Mouse (Mus musculus): ENCODE results near the gene Myh3. TPM values are rescaled to one million over a fixed set of nuclear protein-coding genes. Genes with fewer than 3 reads are reported as not detected.

Myh3 gene
- total RNA-seq, 1 experiment from 2014 or later, result not detected

DNA sequence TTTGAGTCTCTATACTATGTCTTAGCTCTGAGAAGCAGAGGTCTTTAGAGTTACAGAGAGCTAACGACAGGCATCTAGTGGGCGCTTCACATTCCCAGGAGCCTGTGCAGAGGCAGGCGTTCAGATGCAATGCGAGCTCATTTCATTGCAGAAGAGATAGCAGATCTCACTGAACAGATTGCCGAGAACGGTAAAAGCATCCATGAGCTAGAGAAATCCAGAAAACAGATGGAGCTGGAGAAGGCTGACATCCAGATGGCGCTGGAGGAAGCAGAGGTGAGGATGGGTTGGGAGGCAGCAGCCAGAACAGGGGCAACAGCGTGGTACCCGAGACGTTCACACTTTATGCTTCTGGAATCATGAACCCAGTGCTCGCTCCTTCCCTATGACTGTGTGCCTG lies 20.3 kb downstream of the Myh3 start:
- no peak for ATAC-seq (replicated peaks; ENCODE audit: insufficient number of reproducible peaks, low FRiP score, low TSS enrichment, poor library complexity, severe bottlenecking)

DNA sequence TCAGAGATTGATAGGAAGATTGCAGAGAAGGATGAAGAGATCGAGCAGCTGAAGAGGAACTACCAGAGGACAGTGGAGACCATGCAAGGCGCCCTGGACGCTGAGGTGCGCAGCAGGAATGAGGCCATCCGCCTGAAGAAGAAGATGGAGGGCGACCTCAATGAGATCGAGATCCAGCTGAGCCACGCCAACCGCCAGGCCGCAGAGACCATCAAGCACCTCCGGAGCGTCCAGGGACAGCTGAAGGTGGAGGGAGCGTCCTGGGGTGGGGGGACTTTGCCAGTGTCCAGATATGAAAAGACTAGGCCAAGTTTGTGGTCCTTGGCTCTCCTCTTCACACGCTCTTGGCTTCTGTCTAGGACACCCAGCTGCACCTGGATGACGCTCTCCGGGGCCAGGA lies 21.1 kb downstream of the Myh3 start:
- ATAC-seq (replicated peaks; ENCODE audit: insufficient number of reproducible peaks, low FRiP score, low TSS enrichment, poor library complexity, severe bottlenecking), result no peak

DNA sequence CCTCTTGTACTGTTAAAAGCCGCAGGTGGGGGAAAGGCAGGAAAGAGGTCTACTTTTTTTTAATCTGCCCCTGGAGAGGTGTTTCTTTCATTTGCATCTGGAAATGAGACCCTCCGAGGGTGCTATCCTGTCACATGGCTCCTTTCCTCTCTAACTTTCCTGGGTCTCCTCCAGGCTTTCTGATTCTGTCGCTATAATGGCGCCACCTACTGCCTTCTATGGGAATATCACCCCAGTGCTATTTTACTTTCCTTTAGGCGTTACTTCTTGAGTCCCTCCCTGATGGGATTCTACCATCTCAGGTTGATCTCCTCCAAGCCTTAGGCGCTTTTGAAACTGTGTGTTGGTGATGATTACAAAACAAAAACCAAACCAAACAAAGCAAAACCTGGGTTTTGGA lies 22.1 kb downstream of the Myh3 start:
- no peak for ATAC-seq (replicated peaks; ENCODE audit: insufficient number of reproducible peaks, low FRiP score, low TSS enrichment, poor library complexity, severe bottlenecking)

DNA sequence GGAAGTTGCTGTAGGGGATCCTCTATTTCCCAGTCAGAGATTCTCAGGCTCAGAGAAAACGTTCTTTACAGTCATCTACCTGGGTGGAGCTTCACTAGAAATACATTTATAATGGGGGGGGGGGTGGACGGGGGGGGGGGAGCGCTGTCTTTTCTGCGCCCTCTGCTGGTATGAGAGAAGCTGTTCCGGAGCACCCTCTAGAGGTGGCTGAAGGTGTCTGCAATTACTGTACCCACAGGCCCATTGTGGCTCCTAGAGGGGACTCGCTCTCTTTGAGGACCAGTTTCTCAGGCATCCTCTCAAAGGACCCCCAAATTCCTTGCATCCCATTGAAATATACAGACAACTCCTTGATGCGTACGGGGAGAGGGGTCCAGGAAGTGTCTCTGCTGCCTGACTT lies 23.6 kb downstream of the Myh3 start:
- peak; percentile 68; the same call in 1 of the 2 replicates for ATAC-seq (replicated peaks; ENCODE audit: insufficient number of reproducible peaks, low FRiP score, low TSS enrichment, poor library complexity, severe bottlenecking)

DNA sequence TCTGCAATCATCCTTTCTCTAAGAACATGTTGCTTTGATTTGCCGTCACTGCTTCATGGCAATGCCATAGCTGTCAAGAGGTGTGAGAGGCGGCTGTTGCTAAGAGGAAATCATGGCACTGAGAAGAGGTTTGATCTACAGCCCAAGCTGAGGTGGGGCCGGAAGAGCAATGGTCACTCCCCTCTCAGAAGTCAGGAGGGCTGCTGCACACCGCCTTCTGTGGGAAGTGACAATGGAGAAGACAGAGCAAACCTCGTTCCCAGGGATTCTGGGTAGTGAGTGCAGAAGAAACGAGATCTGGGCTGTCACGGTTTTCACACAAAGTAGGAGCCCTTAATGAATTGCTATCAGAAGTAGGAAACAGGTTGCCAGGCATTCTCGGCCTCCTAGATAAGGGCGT lies 25.2 kb downstream of the Myh3 start:
- no peak for ATAC-seq (replicated peaks; ENCODE audit: insufficient number of reproducible peaks, low FRiP score, low TSS enrichment, poor library complexity, severe bottlenecking)

DNA sequence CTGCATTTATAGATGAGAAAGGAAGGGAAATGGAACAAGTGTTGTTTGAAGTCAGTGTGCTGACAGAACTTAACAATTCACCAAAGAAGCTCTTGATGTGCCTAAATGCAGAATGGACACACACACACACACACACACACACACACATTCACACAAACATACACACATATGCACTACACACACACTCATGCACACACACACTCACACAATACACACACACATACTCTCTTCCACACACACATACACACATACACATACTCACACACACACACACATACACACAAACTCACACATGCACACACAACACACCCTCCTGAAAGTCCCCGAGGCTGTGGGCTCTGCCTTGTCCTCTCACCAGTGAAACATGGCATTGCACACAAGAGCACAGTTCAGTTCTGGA lies 26.1 kb downstream of the Myh3 start:
- ATAC-seq (replicated peaks; ENCODE audit: insufficient number of reproducible peaks, low FRiP score, low TSS enrichment, poor library complexity, severe bottlenecking), result no peak

DNA sequence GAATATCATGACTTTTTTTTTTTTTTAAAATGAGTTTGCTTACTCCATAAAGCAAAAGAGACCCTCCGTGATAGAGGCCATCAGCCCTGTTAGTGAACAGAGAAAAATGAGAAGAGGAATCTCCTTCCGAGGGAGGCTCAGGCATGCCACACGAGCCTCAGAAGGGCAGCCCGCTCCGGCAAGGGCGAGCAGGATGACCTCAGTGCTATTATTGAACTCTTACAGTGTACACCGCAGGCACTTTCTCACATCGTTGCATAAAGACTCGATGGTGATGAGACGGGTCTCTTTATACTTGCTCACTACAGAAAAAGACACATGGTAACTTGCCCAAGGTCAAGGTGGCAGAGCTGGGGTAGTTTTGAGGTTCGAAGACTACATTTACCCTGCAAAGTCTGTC lies 26.6 kb downstream of the Myh3 start:
- ATAC-seq (replicated peaks; ENCODE audit: insufficient number of reproducible peaks, low FRiP score, low TSS enrichment, poor library complexity, severe bottlenecking), result no peak

DNA sequence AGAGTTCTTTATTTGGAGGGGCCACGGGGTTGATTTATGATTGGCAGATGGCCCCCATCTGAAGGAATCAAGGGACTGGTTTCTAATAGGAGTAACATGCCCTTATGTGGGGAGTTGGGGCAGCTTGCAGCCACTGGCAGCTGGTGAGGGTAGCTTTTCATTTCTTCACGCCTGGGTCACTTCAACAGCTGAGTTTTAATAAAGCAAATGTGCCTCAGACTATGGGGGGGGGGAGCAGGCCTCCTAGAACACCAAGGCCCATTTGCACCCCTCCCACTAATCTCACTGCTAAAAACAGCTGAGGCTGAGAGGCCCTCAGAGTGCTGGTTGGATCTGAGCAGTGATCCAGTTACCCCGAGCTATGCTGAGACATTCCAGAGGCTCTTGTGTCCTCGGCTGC lies 27.6 kb downstream of the Myh3 start:
- ATAC-seq (replicated peaks; ENCODE audit: insufficient number of reproducible peaks, low FRiP score, low TSS enrichment, poor library complexity, severe bottlenecking), result no peak

DNA sequence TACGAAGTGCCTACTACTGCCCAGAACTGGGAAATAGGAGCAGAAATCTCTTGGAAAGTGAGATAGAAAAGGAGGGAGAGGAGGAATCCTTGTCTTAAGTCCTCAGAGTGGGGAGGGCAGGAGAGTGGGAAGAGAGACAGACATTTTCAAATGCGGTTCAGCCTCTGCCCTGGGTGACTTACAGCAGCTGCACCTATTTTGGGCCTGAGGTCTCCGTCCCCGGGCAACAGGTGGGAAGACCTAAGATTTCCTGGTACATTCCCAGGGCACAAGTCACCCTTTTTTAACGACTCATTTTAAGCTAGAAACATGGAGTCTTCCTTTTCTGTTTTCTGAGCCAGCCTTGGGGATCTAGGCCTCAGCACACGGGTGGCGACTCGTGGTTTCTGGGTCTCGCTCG lies 28.9 kb downstream of the Myh3 start:
- no peak for ATAC-seq (replicated peaks; ENCODE audit: insufficient number of reproducible peaks, low FRiP score, low TSS enrichment, poor library complexity, severe bottlenecking)

DNA sequence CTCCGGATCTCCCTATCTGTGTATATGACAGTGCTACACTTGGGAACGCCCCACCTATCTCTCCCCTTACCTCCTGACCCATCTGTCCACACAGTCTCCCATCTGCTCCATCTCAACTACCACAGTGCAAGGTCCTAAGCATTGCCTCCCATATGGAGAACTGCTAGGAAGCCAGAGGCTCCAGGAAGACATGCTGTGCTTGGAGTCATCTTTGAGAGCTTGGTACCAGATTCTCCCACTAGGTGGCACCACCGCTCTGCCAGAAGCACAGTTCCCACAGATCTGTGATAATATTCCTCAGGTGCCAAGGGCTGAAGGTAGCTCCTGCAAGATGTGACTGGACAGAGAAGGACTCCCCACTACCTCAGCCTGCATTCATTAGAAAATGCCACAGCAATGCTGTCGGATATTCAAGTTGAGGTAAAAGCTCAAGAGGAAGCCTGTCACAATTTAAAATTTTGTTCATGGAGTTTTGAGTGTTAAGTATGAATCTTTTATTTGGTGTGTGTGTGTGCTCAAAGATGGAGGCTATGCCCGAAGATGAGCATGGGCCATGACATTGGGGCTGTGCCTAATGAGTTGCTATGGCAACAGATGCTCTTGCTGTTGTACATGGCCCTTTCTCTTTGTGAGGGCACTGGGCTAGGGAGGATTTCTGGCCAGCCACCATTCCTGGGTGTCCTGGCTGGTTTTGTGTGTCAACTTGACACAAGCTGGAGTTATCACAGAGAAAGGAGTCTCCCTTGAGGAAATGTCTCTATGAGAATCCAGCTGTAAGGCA lies 32.3 kb downstream of the Myh3 start:
- ATAC-seq (replicated peaks; ENCODE audit: insufficient number of reproducible peaks, low FRiP score, low TSS enrichment, poor library complexity, severe bottlenecking), result peak; percentile 62

DNA sequence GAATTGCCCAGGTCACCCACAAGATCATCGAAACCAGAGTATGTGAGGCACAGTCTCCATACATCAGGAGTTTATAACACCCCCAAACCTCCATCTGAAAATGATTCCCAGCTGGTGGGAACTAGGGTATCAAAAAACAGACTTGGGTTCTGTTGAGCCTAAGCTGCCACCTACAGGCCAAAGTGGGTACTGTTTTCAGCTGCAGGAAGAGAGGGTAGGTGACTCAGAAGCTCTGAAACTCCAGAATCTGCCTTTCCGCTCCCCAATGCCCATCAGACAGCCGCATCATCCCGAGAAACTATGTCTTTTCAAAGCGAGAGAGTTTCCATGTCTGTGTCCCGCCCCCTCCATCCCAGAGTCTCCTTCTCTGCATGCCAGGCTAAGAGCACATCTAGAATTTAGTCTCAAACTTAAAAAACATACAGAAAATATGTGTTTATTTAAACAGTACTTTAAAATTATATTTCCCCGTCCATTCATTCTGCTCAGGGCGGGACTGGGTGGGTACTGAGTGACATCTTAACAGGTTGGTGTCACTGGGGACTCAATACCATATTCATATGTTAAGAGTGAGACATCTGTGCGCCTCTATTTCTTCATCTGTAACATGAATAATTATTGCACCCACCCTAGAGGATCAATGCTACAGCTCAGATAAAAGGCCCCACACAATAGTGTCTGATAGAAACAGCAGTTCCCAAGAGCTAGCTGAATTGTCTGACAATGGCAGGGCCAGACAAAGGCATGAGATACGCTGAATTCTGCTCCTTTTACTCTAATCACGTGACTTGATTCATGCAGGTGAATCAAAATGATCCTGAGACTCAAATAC lies 34.1 kb downstream of the Myh3 start:
- ATAC-seq (replicated peaks; ENCODE audit: insufficient number of reproducible peaks, low FRiP score, low TSS enrichment, poor library complexity, severe bottlenecking), result 0 out of 2 replicates have a peak, but pooled peaks have one; percentile 33

DNA sequence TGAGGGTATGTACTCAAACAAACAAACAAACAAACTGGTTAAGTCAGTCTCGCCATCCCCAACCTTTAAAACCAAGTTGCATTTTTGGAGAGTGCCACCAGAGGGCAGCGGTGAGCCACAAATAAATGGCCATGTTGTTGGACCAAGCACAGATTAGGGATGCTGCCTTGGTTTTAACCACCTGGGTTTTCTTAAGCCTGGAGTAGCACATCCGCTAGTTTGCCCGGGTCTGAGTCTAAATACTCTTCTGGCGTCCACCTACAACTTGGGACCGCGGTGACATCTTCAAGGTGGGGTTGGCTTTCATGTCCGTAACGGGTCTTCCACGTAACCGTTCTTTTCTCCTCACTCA lies 34.7 kb downstream of the Myh3 start:
- ATAC-seq (replicated peaks; ENCODE audit: insufficient number of reproducible peaks, low FRiP score, low TSS enrichment, poor library complexity, severe bottlenecking), result peak; percentile 71

DNA sequence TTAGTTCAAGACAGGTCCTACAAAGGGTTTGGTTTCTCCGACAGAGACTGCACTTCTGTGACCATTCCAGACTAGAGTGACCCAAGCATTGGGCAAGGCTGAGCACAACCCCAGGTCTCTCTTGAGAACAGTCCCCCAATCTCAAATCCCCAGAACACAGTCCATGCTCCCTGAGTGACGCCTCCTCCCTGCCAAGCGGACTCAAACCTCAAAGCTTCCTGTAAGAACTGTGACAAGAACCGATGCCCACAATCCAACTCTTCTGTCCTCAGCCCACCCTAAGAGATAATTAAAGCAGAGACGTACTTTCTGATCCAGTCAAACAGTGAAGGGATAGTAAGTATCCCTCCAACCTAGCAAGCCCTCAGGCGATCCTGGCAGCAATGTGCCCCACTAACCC lies 35.3 kb downstream of the Myh3 start:
- no peak for ATAC-seq (replicated peaks; ENCODE audit: insufficient number of reproducible peaks, low FRiP score, low TSS enrichment, poor library complexity, severe bottlenecking)

DNA sequence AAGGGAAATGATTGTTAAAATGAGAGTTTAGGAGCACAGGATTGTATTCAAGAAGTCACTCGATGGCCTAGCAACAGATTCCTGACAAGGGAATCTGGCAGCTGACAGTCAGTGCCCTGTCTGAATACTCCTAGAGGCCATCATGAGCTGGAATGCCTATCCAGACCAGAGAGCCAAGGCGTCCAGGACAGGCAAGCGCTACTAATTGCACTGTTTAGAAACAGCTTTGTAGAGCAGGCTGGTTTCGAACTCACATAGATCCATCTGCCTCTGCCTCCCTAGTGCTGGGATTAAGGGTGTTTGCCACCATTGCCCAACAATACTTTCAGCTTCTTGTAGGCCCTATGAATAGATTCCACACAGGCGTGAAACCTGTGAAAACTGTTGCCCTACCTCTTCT lies 36.2 kb downstream of the Myh3 start:
- no peak for ATAC-seq (replicated peaks; ENCODE audit: insufficient number of reproducible peaks, low FRiP score, low TSS enrichment, poor library complexity, severe bottlenecking)

DNA sequence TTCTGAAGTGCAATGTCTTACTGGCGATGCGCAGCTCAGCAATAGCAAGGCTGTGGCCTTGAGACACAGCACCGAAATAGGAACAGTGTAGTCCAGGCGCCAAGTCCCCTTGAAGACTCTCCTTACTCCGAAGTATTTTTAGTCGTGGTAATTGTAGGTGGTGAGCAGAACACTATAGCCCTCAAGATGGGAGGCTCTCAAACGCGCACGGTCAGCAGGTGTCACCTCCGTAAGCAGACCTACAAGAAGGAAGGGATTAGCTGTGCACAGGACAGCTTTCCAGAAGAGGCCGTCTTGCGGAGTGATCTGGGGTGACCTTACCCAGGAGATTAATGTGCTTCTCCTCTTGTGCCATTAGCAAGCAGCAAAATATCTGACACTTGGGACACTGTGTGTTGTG lies 36.8 kb downstream of the Myh3 start:
- no peak for ATAC-seq (replicated peaks; ENCODE audit: insufficient number of reproducible peaks, low FRiP score, low TSS enrichment, poor library complexity, severe bottlenecking)

DNA sequence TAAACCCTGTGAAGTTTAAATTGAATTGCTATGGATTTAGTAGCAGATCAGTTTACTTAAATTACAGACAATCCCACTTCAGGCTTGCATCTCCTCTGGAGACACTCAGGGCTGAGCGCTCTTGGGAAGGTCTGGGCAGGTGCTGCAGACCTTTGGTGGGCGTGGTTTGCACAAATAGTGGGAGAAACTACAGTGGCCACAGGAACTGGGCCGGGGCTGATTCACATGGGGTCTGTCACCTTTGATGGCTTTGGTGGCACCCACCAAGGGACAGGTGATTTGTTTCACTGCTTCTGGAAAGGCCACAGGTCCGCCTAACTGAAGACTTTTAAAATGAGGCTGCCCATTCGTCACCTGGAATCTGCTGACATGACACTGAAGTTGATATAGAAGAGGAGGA lies 38.6 kb downstream of the Myh3 start:
- ATAC-seq (replicated peaks; ENCODE audit: insufficient number of reproducible peaks, low FRiP score, low TSS enrichment, poor library complexity, severe bottlenecking), result no peak

DNA sequence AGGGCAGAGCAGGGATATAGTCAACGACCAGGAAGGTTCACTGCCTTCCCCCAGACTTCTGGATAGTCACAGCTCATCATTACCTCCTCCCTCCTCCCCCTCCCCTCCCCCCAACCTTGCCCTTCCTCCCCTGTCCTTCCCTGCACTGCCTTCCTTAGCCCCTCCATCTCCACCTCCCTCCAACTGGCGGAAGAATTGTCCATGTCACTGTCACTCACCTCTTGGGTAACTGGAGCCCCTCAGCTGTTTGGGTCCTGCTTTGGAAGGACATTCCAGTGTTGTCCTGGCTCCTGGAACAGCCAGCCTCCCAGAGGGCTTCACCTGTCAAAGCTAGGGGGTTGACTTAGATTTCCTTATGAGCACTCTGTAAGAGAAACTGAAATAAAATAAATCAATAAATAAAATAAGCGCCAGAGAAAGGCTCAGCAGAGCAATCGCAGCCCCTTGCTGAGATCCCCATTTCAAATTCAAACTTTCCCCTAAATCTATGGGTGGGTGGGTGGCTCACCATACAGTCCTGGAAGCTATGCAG lies 41.5 kb downstream of the Myh3 start:
- no peak for ATAC-seq (replicated peaks; ENCODE audit: insufficient number of reproducible peaks, low FRiP score, low TSS enrichment, poor library complexity, severe bottlenecking)

DNA sequence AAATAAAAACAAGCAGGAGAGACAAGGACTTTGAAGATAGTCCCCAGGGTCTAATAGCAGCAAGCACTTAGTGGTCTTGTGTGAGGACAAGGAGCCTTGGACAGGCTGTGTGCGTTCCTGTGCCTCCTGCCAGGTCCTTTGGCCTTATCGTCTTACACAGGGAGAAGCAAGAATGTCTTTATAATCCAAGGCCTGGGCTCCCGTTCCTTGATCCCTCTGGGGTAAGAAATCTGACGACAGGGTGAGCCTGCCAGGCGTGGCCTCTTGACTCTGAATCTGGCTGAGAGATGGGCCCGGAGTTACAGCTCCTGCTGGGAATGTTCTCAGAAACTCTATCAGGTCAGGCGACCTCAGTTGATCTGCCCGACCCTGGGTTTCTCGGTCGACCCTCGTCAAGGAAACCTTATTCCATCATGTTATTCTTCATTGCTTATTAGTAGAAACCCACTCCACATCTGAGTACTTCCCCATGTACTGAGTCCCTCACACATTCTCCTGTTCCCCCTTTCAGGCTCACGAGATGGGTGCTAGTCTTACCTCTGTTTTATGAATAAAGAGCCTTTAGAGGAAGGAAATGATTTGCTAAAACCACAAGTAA lies 42.7 kb downstream of the Myh3 start:
- ATAC-seq (replicated peaks; ENCODE audit: insufficient number of reproducible peaks, low FRiP score, low TSS enrichment, poor library complexity, severe bottlenecking), result no peak

DNA sequence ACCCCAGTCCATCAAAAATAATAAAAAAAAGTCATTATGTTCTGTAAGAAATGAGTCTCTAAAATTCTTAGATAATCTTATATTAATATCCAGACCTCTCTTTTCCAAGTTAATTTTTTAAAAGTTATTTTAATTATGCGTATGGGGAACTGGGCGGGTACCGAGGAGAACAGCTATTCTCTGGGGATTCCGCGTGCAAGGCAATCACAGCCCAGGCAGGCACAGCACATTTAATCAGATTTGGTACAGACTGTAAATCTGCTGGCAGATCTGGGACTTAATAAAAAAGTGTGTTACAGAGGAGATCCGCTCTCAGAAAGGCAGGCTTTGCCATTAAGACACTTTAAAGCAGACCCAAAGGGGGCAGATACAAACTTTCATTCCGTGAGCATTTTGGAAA lies 46.8 kb downstream of the Myh3 start:
- no peak for ATAC-seq (replicated peaks; ENCODE audit: insufficient number of reproducible peaks, low FRiP score, low TSS enrichment, poor library complexity, severe bottlenecking)

DNA sequence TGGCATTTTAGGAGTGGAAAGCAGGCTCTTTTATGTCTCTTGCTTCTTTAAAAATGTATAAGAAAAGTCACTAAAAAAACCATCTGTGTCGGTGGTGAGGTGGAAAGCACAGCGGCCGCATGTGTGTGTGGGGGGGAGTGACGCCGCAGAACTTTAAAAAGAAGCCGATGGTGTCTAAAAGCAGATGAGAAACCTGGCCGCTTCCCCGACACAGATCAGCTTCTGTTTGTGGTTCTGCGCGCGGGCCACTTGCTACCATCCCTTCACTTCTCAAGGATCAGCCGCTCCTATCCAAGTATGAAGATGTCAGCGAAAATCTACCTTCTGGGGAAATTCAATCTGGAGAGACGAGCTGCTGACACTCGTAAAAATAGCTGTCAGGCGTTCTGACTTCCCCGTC lies 47.3 kb downstream of the Myh3 start:
- no peak for ATAC-seq (replicated peaks; ENCODE audit: insufficient number of reproducible peaks, low FRiP score, low TSS enrichment, poor library complexity, severe bottlenecking)
